Mouse (Mus musculus) T-helper 17 cell (primary cell): ENCODE data around the gene Stmnd1.
"Not testable (repeated sequence)": the region's sequence is repeated elsewhere in the genome, so short reads cannot be mapped to it uniquely, and the experiment has no call there.

Source experiments
- in situ Hi-C, 2 experiments: fragments of 300-600 bp; cut with MboI, MseI; formaldehyde crosslinking; loops; 1 replicate in 1 of 2; 2 replicates in 1 of 2; pipeline ENCODE4 v1.15.1; 2025; ENCODE audit warnings: high pct_unique_total_duplicates in 2 of 2

Stmnd1 gene

DNA sequence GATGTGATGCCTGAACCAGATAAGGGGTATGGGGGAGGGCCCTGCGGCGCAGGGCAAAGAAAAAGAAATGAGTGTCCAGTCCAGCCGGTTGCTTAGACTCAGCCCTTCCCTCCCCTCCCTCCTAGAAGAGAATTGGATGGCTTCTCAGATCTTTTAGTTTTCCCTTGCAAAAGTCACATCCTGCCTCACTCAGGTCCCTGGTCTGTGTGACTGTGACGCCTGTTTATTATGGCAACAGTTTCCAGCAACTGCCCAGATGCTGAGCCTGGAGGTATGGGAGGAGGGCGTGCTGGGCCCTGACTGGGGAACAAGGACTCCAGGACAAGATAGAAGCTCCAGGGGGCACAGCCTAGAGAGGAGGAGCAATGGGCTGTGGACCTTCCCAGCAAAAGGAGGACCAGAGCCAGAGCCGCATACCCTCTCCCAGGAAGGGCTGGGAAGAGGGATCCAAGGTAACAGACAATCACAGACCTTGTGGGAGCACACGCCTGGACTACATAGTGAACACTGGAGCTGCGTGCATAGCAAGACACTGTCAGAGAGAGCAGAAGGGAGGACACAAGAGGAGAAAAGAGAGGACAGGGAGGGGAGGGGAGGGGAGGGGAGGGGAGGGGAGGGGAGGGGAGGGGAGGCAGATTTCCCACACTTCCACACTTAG, at the start of gene Stmnd1:
TSS of gene Stmnd1 (plus strand) at position 269 of the 658 bp plus-strand sequence.
- in situ Hi-C loops, result no loop called here

DNA sequence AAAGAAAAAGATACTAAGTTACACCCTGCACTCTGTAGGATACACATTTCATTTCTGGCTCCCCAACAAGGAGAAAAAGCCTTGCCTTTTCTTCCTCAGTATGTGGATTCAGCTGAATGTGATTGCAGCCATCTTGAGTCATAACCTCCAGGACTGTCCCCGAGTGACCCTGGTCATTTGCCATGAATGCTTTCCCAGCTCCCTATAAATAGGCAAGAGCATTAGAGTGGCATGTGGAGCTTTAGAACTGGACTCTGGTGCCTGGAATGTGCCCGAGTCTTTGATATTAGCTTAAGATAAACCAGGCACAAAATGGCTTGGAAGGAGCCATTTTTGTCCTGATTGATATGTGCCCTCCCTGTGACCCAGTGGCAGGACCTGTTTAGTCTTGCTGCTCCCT, 46.6 kb upstream of the Stmnd1 start:
- in situ Hi-C loops, result no loop called here

DNA sequence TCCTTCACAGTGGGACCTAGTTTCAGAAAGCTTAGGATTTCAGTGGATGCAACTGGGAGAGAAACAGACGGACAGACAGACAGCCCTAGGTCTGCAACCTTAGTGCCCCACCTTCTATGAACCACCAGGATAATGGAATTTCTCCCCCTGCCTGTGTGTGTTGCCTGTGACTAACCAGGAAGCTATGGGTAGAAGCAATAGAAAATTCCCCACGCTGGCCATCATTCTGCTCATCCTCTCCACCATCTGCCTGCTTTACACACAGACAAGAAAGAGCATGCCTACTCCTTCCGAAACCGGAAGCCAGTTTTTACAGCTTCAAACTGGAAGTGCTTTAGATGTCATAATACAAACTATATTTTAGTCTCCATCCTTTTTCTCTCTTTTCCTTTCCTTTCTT, 46.0 kb upstream of the Stmnd1 start:
- in situ Hi-C loops, result no loop called here

DNA sequence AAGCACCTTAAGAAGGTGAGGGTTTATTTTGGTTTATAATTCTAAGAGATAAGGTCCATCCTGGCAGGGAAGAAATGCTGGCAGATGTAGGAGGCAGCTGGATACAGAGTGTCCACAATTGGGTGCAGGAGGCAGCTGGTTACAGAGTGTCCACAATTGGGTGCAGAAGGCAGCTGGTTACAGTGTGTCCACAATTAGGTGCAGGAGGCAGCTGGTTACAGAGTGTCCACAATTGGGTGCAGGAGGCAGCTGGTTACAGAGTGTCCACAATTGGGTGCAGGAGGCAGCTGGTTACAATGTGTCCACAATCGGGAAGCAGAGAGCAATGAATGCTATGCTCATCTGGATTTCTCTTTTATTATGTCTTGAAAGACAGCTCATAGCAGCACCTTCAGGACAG, 44.8 kb upstream of the Stmnd1 start:
- in situ Hi-C loops, result not testable (repeated sequence)

DNA sequence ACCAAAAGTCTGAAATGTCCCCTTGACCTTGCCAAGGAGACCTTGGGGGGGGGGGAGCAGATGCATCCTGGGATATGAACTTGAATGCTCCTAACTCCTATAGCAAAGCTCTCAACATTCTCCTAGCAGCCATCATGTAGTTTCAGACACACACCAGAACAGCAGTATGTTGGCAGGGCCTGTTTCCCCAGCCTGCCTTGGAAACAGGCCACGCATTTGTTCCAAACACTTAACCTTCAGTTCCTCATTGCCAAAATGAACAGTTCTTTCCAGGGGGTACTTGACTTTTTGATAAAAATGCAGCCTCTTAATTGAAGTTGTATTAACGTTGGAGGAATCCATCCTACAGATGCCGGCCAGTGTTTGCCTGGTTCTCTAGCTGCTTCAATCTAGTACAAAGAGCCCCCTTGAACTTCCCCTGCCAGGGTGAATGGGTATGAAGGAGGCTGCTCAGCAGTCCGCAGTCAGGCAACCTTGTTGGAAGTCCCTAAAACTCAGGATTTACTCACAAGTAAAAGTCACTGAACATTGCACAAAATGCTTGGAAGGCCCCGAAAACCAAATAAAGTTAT, 41.9 kb upstream of the Stmnd1 start:
- in situ Hi-C loops, result no loop called here

DNA sequence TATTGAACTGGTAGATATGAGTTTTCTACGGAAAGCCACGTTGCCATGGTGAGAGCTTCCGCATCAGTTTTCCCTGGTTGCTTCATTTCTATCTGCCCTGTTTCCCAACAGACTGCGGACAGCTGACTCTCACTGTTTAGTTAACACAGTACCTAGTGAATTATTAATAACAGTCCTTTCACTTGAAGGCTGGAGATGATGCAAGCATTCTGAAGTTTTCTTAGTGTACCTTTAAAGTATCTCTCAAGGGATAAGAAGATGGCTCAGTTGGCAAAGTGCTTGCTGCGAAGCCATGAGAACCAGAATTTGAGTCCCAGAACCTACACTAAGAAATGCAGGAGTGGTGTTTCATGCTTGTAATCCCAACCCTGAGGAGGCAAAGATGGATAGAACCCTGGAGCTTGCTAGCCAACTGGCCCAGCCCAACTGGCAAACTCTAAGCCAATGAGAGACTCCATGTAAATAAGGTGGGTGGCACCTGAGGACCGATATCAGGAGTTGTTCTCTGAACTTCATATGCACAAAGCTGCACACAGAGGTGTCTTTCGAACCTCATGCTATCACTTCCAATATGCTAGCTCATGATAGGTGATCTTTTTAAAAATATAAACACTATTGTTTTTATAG, 35.7 kb upstream of the Stmnd1 start:
- in situ Hi-C loops, result no loop called here

DNA sequence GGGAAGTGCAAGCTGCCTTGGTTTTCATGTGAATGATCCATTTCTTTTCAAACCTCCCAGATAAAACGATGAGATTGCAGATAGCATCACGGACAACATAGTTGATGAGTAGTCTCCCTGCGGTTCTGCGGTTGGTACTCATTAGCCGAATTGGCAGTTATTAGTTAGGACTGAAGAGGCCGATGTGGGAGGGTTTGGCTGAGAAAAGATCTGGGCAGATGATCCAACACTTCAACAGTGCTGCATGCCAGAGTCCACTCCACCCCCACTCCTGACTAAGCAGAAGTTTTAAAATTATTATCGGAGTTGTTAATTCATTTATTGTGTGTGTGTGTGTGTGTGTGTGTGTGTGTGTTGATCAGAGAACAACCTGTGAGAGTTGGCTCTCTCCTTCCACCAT, 34.7 kb upstream of the Stmnd1 start:
- in situ Hi-C loops, result no loop called here

DNA sequence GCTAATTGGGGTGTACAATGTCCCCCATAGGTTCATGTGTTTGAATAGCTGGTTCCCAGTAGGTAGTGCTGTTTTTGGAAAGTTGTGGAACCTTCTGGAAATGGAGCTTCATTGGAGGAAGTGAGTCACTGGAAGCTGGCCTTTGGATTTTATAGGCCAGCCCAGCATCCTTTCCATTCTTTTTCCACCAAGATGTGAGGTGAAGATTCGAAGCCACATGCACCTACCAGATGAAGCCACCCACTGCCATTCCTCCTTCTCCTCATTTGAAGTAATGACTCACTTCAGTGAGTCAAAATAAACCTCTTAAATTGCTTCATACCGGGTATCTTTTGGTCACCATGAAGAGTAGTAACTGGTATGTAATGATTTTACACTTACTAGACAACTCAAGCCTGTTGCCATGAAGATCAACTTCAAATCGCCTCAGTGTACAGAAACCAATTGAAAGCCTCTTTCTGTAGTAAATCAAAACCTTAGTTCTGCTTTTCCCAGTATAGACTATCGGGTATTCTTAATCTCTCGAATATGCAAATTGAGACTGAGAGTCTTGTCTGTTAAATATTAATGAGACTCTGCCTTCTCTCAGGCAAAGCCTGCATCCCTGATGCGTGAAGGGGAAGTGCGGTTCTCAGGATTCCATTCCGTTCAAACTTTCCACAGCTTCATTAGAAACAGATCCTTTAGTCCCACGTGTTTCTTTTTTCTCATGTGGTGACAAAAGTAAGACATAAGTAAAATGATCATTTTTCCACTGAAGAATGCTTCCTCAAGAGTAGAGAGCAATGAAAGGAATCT, 31.9 kb upstream of the Stmnd1 start:
- in situ Hi-C loops, result no loop called here

DNA sequence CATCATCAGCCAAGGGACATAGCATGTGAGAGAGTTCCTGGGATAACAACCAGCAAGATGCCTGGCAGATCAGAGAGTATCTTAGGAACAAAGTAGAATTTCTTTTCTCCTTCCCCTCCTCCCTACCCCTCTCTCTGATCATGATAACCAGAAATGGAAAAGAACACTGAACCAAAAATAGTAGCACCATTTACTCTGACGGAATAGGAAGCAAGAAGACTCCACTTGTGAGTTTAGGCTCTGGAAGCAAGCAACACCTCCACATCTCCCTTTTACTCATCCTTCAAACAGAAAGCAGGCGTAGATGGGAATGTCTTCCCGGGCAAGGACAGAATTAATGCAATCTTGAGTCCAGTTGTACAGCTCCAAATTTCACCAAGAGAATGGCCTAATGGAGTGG, 19.8 kb upstream of the Stmnd1 start:
- in situ Hi-C loops, result no loop called here

DNA sequence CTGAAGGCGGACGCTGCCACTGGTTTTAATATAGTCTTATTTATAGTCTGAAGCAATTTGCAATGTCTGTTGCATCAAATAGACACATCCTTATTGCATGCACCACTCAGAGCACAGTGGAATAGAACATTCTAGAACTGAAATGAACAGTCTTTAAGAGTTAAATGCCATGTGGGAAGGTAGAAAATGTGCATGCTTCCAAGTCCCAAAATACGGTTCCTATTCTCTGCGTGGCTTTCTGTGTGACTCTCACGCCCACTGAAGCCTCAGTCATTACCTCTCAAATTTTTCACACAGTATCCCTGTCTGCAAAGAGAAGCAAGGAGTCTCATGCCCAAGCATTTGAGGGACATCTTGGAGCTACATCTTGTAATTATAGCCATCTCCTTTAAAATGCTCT, 19.4 kb upstream of the Stmnd1 start:
- in situ Hi-C loops, result no loop called here

DNA sequence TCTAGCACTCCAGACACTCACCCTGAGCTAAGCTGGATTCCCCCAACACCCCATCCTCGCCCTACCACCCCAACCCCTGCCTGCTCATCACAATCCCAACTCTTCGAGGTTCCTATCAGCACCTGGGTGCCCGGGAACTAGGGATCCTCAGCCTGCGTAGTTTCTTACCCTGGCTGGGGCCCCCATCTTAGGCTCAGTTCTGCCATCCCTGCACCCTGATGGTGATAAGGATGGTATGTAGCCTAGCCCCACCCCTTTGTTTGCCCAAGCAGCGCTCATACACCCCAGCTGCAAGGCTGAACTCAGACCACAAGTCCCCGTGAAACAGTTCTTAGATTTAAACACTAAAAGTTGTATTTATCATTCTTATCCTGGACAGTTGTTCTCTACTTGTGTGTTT, 17.9 kb upstream of the Stmnd1 start:
- in situ Hi-C loops, result loop anchor here in 1 of 2 experiments (5.0 kb wide), 1 partner anchor 273 kb away; no protein-coding TSS in a partner anchor

DNA sequence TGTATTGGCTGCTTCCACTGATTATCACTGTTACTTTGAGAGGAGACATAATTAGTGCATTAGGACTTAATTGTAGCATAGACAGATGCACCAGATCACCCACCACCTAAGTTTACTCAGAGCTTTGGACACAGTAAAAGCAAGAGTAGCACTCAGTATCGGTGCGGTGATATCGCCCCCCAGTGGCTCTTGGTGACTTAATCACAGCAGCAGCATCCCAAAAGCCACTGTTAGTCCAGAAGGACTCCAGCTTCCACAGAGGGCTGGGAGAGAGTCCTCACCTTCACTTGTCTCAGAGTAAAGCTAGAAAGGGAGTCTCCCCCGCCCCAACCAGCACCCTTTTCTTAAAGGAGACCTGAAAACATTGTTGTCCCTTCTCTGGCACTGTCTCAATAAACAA, 15.7 kb upstream of the Stmnd1 start:
- in situ Hi-C loops, result loop anchor here in 1 of 2 experiments (5.0 kb wide), 1 partner anchor 276 kb away; no protein-coding TSS in a partner anchor

DNA sequence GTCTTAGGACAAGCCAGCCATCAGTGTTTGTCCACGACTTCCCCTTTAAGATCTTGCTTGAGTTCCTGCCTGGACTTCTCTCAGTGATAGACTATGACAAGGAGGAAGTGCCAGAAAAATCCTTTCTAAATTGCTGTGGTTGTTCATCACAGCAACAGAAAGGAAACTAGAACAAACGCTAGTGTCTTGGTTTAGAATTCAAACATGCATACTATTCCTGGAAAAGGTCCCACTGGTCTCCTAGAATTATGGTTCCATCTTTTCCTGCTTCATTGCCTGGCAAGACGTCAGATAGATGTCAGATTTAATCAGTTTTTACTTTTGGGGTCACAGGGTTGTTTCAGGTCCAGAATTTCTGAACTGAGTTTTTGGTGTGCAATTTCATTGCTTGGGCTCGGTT, 14.0 kb upstream of the Stmnd1 start:
- in situ Hi-C loops, result loop anchor here in 1 of 2 experiments (5.0 kb wide), 1 partner anchor 277 kb away; no protein-coding TSS in a partner anchor

DNA sequence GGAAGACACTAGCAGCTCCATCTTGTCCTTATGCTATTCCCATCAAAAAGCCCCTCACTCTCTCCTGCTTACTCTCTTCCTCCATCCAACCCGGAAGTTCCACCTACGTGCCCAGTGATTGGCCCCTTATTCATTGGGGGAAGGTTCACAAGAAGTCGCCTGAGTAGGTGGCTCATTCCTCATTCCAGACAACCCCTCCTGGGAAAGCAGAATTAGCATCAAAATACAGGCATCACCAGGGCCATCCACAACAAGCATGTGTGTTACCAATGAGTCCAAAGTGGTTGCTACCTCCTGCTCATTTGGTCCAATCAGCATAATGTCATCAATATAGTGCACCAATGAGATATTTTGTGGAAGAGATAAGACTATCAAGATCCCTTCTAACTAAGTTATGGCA, 12.3 kb upstream of the Stmnd1 start:
- in situ Hi-C loops, result loop anchor here in 1 of 2 experiments (10.0 kb wide), 1 partner anchor 1426 kb away; no protein-coding TSS in a partner anchor

DNA sequence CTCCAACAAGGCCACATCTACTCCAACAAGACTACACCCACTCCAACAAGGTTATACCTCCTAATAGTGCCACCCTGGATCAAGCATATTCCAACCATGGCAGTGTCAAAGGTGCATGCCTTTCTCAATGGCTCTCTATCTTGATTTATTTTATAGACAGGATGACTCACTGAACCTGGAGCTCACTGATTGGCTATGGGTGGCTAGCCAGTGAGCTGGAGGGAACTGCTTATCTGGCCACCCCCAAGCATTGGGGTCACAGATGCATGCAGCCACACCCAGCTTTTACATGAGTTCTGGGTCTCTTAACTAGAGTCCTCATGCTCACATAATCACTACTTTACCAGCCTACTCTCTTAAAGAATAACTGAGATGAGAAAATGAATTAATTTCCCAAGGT, 5.7 kb upstream of the Stmnd1 start:
- in situ Hi-C loops, result loop anchor here in 1 of 2 experiments (10.0 kb wide), 1 partner anchor 1433 kb away; no protein-coding TSS in a partner anchor

DNA sequence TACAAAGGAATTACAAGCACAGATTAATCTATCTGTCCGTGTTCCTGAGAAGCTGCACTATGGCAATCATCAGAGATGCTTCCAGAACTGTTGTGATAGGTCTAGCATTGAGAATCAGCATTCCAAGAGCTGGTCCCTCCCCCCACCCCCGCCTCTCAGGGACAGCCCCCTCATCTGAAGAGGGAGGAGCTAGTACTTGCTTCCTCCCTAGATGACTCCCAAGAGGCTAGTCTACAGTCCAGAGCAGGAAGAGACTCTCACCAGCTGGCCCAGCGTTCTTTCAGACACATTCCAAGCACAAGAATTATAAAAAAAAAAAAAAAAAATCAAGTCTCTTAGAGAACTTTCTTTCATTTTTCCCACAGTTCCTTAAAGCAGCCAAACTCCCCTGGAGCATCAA, 5.2 kb upstream of the Stmnd1 start:
- in situ Hi-C loops, result loop anchor here in 1 of 2 experiments (10.0 kb wide), 1 partner anchor 1434 kb away; no protein-coding TSS in a partner anchor

DNA sequence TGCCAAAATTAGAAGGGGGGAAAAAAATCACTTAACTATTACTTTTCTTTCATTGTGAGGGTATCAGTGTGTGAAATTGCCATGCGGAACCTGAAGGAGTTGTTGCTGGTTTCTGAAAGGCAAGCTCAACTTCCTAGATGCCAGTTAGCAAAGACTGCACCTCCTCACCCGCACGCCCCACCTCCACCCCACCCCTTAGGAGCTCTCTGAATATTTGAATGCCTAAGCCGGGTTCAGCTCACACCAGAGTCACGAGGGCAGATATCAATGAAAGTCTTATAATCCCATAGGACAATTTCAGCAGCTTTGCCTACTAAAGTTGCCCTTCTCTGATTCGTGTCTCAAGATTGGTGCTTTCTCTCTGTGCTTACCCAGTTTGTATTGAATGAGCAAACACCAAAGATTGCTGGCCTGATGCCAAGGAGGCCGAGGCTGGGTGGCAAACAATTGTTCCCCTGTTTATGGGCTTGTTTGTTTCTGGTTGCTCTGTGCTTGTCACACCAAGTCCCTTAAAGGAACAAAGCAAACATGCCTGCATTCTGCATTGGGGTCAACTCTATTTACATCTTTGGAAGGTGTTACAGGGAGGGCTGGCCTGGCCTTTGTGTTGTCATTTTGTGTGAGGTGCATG, 4.6 kb upstream of the Stmnd1 start:
- in situ Hi-C loops, result loop anchor here in 1 of 2 experiments (10.0 kb wide), 1 partner anchor 1434 kb away; no protein-coding TSS in a partner anchor

DNA sequence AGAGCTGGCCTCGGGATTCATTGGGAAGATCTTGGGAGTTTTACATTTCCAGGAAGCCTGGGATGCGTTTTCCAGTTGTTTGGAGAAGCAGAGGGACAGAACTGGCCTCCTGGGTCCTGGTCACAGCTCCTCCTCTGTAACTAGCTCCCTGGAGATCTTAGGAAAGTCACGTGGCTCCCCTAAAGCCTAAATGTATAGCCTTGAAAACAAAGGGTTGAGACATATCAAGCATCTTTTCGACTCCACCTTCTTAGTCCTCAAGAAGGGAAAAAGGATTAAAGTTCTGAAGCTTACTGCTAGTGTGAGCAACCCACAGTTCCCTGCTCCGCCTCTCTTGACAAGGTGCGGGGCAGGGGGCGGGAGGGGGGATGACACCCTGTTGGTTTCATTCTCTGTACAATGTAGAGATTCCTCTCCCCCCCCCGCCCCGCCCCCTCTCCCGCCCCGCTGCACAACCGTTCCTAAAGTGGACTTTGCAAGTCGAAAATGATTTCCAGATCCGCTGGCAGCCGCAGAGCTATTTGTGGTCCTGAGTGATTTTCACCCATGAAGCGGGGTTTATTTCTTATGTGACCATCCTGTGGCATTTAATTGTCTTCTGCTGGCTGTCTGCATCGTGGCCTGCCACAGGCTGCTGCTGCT, 589 bp upstream of the Stmnd1 start:
- in situ Hi-C loops, result no loop called here

DNA sequence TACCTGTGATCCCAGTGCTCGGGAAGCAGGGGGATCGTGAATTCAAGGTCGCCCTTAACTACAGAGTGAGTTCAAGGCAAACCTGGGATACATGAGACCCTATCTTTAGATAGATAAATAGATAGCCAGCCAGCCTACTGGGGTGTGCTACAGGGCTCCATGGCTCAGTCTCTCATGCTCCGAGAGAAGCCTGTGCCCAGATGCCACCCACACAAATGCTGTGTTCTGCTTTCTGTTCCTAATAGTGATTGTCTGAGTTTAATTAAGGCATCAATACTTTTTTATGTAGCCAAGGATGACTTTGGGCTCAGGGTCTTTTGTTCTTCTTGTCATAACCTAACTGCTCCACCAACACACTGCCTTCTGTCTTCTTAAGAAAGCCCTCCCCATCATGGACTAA, 2.2 kb downstream of the Stmnd1 start:
- in situ Hi-C loops, result no loop called here

DNA sequence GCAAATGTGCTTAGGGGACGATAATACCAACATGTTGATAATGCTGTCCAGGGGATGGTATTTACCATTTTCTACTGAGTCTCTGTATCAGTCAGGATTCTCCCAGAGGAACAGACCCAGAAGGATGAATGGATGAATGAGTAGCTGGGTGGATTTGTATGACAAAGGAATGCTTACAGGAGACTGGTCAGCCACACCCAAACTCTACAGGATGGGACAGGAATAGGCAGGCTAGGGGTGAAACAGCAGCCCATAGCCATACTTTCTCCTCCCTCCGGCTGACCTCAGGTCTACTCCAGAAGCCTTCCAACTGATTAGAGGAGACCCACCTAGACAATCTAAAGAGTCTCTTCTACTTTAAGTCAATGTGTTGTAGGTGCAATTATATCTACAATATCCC, 9.0 kb downstream of the Stmnd1 start:
- in situ Hi-C loops, result no loop called here

DNA sequence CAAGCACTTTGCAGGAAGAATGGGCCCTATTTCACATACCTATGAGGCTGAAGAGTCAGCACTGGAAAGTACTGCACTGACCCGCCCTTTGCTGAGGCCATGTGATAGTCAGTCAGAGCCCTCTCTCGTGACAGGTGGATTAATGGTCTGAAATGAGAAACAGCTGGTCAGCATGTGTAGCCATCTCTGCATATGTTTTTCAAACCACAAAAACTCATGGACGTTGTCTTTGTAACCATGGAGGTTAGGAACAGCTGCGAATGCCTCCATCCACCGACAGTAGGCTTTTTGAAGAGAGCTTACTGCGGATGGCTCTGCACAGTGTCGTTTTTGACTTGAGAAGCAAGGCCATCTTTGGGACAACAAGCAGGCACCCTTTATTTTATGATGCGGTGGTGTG, 14.3 kb downstream of the Stmnd1 start:
- in situ Hi-C loops, result no loop called here
